Mouse (Mus musculus): ENCODE data around the gene Rpl22.

GRCm38 (mm10) chr4:152326543-152326942, 1.0 kb downstream of the Rpl22 start:
- TF ChIP-seq POLR2A (IDR thresholded peaks at IDR 0.05; ENCODE audit: control insufficient read depth, low read depth, low read length) (no peak), CTCF (IDR thresholded peaks at IDR 0.05; ENCODE audit: control insufficient read depth, insufficient read depth, insufficient replicate concordance, low read depth, low read length) (no peak)

Measured in testis, adult 2 months (tissue).